Mouse (Mus musculus) midbrain, embryonic 10.5 days (tissue): ENCODE results near the gene Cox8c. TPM values are rescaled to one million over a fixed set of nuclear protein-coding genes. Genes with fewer than 3 reads are reported as not detected.

Source experiments
- DNase-seq: peaks from one replicate; pipeline ENCODE4 v3.0.0-alpha.2; 2017; ENCODE audit warnings: low spot score
- H3K27ac ChIP-seq: fragments of 300-500 bp; sonication (generic); replicated peaks from 2 replicates; pipeline ENCODE4 v1.5.1; 2016; ENCODE audit warnings: mild to moderate bottlenecking
- H3K27me3 ChIP-seq: fragments of 300-500 bp; sonication (generic); 2 replicates; pipeline ENCODE4 v1.6.1; 2016; ENCODE audit warnings: low read depth, mild to moderate bottlenecking; ENCODE audit not compliant: poor library complexity, severe bottlenecking
- H3K36me3 ChIP-seq: fragments of 300-500 bp; sonication (generic); 2 replicates; pipeline ENCODE4 v1.6.1; 2016; ENCODE audit warnings: mild to moderate bottlenecking, moderate library complexity
- H3K4me1 ChIP-seq: fragments of 300-500 bp; sonication (generic); 2 replicates; pipeline ENCODE4 v1.6.1; 2016
- H3K4me3 ChIP-seq: fragments of 300-500 bp; sonication (generic); 2 replicates; pipeline ENCODE4 v1.5.1; 2016; ENCODE audit warnings: mild to moderate bottlenecking, moderate library complexity
- H3K9me3 ChIP-seq: fragments of 300-500 bp; sonication (generic); replicated peaks from 2 replicates; pipeline ENCODE4 v1.6.1; 2016; ENCODE audit warnings: mild to moderate bottlenecking
- WGBS: fragments of 180-500 bp; shearing (Covaris S2); methylation state at CpG from one replicate; pipeline ENCODE4 v1.1.7; 2016; 5-methylcytosine and 5-hydroxymethylcytosine counted together
- polyA plus RNA-seq: library from polyadenylated mRNA; unstranded; fragments of >200 nt; fragmentation: Nextera tagmentation; extraction: Ambion mirVana; gene quantifications from 2 replicates; pipeline ENCODE4 v1.2.1, GENCODE M21; 2016

Cox8c gene
- polyA plus RNA-seq: not detected in 2 replicates

DNA sequence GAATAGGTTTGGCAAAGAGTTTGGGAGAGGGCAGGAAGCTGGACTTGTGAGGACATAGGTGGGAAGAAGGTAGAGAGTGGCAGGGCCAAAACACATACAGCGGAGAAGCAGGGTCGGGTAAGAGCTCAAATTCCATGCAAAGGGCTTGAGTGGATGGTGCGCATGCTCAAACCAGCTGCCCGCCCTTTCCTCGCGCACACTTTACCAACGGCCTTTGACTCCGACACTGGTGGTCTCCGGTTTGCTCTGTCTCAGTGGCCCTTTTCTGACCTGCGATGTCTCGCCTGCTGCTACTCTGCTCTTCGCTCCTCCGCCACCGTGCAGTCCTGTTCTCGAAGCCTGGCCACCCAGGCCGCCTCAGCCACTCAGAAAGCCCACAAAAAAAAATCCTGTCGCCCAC lies at the start of gene Cox8c:
Cox8c (plus strand) TSS at position 226 of the 400 bp plus-strand sequence.
- WGBS: 94% methylated on average over 17 of the region's 17 CpGs
- Histone ChIP-seq H3K36me3 (no peaks in the 10 kb centered on the region), H3K4me1 (no peaks in the 10 kb centered on the region), H3K27ac (no peak within 1 kb of the TSS), H3K27me3 (no peaks in the 10 kb centered on the region), H3K4me3 (no peak within 1 kb of the TSS), H3K9me3 (no peaks in the 10 kb centered on the region)
- DNase-seq: no peak

- H3K9me3 ChIP-seq: 0 out of 2 replicates have a peak, but pooled peaks cover under 1% of the 10 kb centered on the region
- DNase-seq: no peak
- H3K4me1 ChIP-seq: no peaks in the 10 kb centered on the region
- no peaks in the 10 kb centered on the region for H3K27me3 ChIP-seq
- no peaks in the 10 kb centered on the region; the same call in 1 of the 2 replicates for H3K36me3 ChIP-seq
- H3K27ac ChIP-seq: no peak overlapping the region
- H3K4me3 ChIP-seq: no peak overlapping the region
These were observed 38.3 kb upstream of the Cox8c start for GRCm38 (mm10) chr12:102860806-102861205.

GRCm38 (mm10) chr12:102869802-102870201 lies 29.3 kb upstream of the Cox8c start:
- 96% methylated on average over 2 of the region's 2 CpGs for WGBS

GRCm38 (mm10) chr12:102870527-102870926 lies 28.6 kb upstream of the Cox8c start:
- Histone ChIP-seq H3K4me3 (no peak overlapping the region), H3K36me3 (peaks cover 14% of the 10 kb centered on the region), H3K9me3 (no peaks in the 10 kb centered on the region), H3K27ac (no peak overlapping the region), H3K27me3 (no peaks in the 10 kb centered on the region), H3K4me1 (peaks cover 3% of the 10 kb centered on the region; the same call in 1 of the 2 replicates)
- DNase-seq: no peak
- 88% methylated on average over 1 of the region's 1 CpGs for WGBS

More at GRCm38 (mm10) chr12:102869802-102870201, 29.3 kb upstream of the Cox8c start:
- Histone ChIP-seq H3K4me1 (no peaks in the 10 kb centered on the region), H3K4me3 (no peak overlapping the region), H3K9me3 (no peaks in the 10 kb centered on the region), H3K36me3 (peaks cover 14% of the 10 kb centered on the region), H3K27me3 (no peaks in the 10 kb centered on the region), H3K27ac (no peak overlapping the region)
- no peak for DNase-seq

GRCm38 (mm10) chr12:102877301-102878030 lies 21.6 kb upstream of the Cox8c start:
- no peaks in the 10 kb centered on the region for H3K9me3 ChIP-seq
- H3K4me1 ChIP-seq: peaks cover 25% of the 10 kb centered on the region
- peak; percentile 68 for DNase-seq
- under 1% methylated on average over 65 of the region's 70 CpGs for WGBS
- H3K36me3 ChIP-seq: no peaks in the 10 kb centered on the region
- peak overlapping the region; percentile 98 for H3K27ac ChIP-seq
- H3K4me3 ChIP-seq: peak overlapping the region; percentile 95
- H3K27me3 ChIP-seq: no peaks in the 10 kb centered on the region

DNA sequence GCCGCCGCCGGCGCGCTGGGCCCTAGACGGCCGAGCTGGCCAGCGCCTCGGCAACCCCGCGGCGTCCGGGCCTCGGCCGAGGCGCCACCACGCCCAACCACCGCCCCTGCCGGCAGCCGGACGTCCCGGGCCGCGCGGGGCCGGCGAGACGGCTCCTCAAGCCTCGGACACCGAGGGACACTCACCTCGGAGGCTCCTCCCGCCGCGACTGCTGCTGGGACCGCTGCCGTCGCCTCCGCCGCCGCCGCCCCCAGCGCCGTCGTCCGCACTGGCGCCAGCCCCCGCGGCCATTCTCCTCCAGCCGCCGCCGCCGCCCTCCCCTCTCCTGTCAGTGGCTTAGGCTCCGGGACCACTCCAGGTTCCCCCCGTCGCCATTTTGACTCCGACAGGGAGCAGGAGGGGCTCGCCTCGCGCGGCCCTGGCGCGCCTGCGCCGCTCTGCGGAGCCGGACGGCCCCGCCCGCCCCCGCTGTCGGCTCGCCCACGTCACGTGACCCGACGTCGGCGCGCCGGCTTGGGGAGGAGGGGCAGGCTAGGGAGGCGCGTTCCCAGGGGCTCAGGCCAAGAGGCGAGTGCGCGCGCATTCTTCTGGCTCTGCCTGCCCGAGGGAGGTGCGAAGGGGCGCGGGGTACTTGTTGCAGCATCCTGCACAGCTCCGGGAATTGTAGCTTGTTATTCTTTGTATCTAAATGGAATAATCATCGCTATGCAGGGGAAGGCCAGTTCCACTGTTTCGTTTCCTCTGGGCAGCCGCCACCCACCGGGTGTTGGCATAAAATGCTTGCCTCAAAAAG lies 20.9 kb upstream of the Cox8c start, which contains the start of gene Btbd7:
Btbd7 (minus strand) TSS at position 441 of the 793 bp plus-strand sequence.
- H3K9me3 ChIP-seq: no peaks in the 10 kb centered on the region
- DNase-seq: peak; percentile 98
- peak within 1 kb of the TSS; percentile 95 for H3K4me3 ChIP-seq
- no peaks in the 10 kb centered on the region for H3K36me3 ChIP-seq
- peak within 1 kb of the TSS; percentile 98 for H3K27ac ChIP-seq
- under 1% methylated on average over 92 of the region's 95 CpGs for WGBS
- H3K27me3 ChIP-seq: no peaks in the 10 kb centered on the region
- H3K4me1 ChIP-seq: peaks cover 25% of the 10 kb centered on the region

DNA sequence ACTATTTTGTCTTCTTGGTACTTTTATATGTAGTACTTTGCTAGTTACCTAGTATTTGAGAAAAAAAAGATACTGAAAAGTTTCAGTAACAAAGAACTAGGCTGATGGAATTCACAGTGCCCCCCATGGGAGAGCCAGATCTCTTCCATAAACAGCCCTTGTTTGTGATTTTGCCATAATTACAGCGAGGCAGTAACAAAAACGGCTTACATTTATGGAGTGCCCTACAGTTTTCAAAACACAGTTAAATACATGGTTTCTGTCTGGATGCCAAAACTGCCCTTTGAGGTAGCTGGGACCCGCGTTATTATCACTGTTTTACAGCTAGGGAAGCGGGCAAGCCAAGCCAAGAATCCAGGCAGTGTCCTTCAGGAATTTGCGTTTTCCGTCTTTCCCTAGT lies 20.2 kb upstream of the Cox8c start:
- Histone ChIP-seq H3K36me3 (no peaks in the 10 kb centered on the region), H3K4me1 (peaks cover 25% of the 10 kb centered on the region), H3K27ac (peak overlapping the region; percentile 98), H3K4me3 (peak overlapping the region; percentile 95), H3K27me3 (no peaks in the 10 kb centered on the region), H3K9me3 (no peaks in the 10 kb centered on the region)
- no peak for DNase-seq
- WGBS: 37% methylated on average over 7 of the region's 7 CpGs

DNA sequence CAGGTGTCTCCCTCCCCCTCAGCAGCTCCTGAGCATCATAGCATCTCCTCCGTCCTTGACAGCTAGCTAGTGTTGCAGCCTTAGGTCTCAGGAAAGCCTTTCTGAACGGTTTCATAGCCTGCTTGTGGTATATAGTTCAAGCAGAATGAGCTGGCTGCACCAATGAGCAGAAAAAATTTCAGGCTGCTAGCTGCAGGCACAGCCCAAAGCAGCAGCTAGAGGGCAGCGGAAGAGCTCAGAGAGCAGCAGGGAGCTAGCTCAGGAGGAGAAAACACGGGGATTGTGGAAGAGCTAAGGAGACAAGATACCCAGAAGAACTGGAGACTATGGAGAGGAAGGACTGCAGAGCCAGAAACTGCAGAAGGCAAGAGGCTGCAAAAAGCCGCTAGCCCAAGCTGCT lies 13.4 kb upstream of the Cox8c start:
- DNase-seq: no peak
- 12% methylated on average over 5 of the region's 5 CpGs for WGBS

GRCm38 (mm10) chr12:102887366-102887765 lies 11.8 kb upstream of the Cox8c start:
- peaks cover 18% of the 10 kb centered on the region for H3K4me1 ChIP-seq
- no peak overlapping the region for H3K4me3 ChIP-seq
- H3K9me3 ChIP-seq: no peaks in the 10 kb centered on the region
- 58% methylated on average over 10 of the region's 10 CpGs for WGBS
- no peaks in the 10 kb centered on the region for H3K36me3 ChIP-seq
- 0 out of 2 replicates have a peak, but pooled peaks cover 5% of the 10 kb centered on the region for H3K27me3 ChIP-seq
- no peak overlapping the region for H3K27ac ChIP-seq
- no peak for DNase-seq

More for the DNA sequence above, 13.4 kb upstream of the Cox8c start:
- peaks cover 18% of the 10 kb centered on the region for H3K4me1 ChIP-seq
- H3K27me3 ChIP-seq: 0 out of 2 replicates have a peak, but pooled peaks cover 5% of the 10 kb centered on the region
- H3K36me3 ChIP-seq: no peaks in the 10 kb centered on the region
- no peak overlapping the region for H3K27ac ChIP-seq
- H3K4me3 ChIP-seq: no peak overlapping the region
- H3K9me3 ChIP-seq: no peaks in the 10 kb centered on the region

DNA sequence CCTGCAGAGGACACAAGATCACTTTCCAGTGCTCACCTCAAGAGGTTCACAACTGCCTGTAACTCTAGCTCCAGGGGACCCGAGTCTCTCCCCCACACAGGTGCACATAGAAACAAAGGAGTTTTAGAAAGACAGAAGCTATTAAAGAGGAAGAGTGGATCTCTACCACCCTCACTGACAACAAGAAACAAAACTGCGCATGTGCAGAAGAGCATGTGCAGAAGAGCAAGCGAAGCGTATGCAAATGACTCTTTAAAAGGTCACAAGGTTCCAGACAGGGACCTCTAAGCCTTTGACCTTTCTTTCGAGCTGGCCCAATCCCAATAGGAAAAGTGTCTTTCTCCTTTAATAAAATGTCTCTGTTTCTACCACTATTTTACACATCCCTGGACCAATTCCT lies 10.5 kb upstream of the Cox8c start:
- Histone ChIP-seq H3K27me3 (0 out of 2 replicates have a peak, but pooled peaks cover 5% of the 10 kb centered on the region), H3K4me1 (peaks cover 18% of the 10 kb centered on the region), H3K9me3 (no peaks in the 10 kb centered on the region), H3K4me3 (no peak overlapping the region), H3K27ac (no peak overlapping the region), H3K36me3 (no peaks in the 10 kb centered on the region)
- DNase-seq: no peak
- 53% methylated on average over 5 of the region's 5 CpGs for WGBS

- no peak overlapping the region for H3K27ac ChIP-seq
- no peaks in the 10 kb centered on the region for H3K36me3 ChIP-seq
- H3K4me1 ChIP-seq: peaks cover 3% of the 10 kb centered on the region; the same call in 1 of the 2 replicates
- DNase-seq: no peak
- H3K4me3 ChIP-seq: no peak overlapping the region
- H3K9me3 ChIP-seq: no peaks in the 10 kb centered on the region
- no peaks in the 10 kb centered on the region for H3K27me3 ChIP-seq
- 33% methylated on average over 3 of the region's 3 CpGs for WGBS
These were observed 9.1 kb downstream of the Cox8c start for GRCm38 (mm10) chr12:102908191-102908590.

DNA sequence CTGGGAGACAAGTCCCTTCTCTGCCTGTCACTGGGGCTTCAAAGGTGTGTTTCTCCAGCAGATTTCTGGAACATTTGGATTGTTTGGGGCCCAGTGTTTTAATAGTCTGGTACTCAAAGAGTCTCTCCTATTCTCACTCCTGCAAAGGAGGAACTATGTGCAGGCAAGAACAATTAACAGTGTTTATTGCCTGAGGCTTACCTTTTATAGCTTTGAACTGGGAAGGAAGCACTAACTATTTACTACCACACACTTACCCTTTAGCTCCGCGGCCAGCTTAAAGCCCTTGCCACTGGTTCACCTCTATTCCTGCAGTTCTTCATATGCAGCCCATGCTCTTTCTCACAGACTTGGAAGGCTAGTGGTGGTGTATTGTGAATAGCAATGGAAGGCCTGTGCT lies 17.0 kb downstream of the Cox8c start:
- no peaks in the 10 kb centered on the region for H3K27me3 ChIP-seq
- WGBS: 91% methylated on average over 2 of the region's 2 CpGs
- H3K9me3 ChIP-seq: no peaks in the 10 kb centered on the region
- no peak overlapping the region for H3K27ac ChIP-seq
- no peaks in the 10 kb centered on the region for H3K4me1 ChIP-seq
- H3K36me3 ChIP-seq: no peaks in the 10 kb centered on the region
- no peak overlapping the region for H3K4me3 ChIP-seq
- no peak for DNase-seq

DNA sequence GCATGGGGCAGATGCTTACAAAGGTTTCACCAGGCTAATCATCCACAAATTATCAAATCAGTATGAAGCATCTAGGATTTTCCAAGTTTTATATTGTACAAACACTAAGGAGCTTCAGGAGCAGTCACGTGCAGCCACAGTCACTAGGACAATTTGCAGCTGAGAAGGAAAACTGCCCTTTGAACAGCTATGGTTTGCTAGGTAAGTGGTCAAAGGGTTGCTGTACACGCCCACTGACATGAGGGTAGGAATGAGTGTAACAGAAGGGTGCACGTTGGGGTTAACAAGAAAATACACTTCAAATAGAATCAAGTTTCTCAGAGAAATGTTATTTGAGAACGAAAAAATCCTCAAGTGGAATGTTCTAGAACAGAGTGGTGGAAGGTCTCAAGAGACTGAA lies 30.6 kb downstream of the Cox8c start:
- H3K27me3 ChIP-seq: no peaks in the 10 kb centered on the region
- no peak overlapping the region for H3K27ac ChIP-seq
- DNase-seq: no peak
- no peak overlapping the region for H3K4me3 ChIP-seq
- no peaks in the 10 kb centered on the region for H3K9me3 ChIP-seq
- no peaks in the 10 kb centered on the region for H3K4me1 ChIP-seq
- H3K36me3 ChIP-seq: no peaks in the 10 kb centered on the region
- 86% methylated on average over 4 of the region's 4 CpGs for WGBS
